Mouse (Mus musculus) yolk sac, embryonic 10.5 days (tissue): ENCODE data around the gene Sumo1.
"Not testable (repeated sequence)": the region's sequence is repeated elsewhere in the genome, so short reads cannot be mapped to it uniquely, and the experiment has no call there.

Source experiments
- DNase-seq: peaks from one replicate; pipeline ENCODE4 v3.0.0-alpha.2; 2017; ENCODE audit warnings: low spot score

The Sumo1 gene

GRCm38 (mm10) chr1:59670641-59671168 lies at the start of gene Sumo1:
Gene Sumo1, minus strand, starts transcription at chr1:59670834.
- DNase-seq = peak; percentile 91

GRCm38 (mm10) chr1:59719900-59720299 lies 49.3 kb upstream of the Sumo1 start:
- DNase-seq = no peak

GRCm38 (mm10) chr1:59701766-59702165 lies 31.1 kb upstream of the Sumo1 start:
- DNase-seq = no peak

- no peak for DNase-seq
Observed at GRCm38 (mm10) chr1:59698207-59698606, 27.6 kb upstream of the Sumo1 start.

- DNase-seq = peak; percentile 33
Observed at GRCm38 (mm10) chr1:59697751-59698150, 27.1 kb upstream of the Sumo1 start.

- DNase-seq = no peak
Observed at GRCm38 (mm10) chr1:59690467-59690866, 19.8 kb upstream of the Sumo1 start.

- no peak for DNase-seq
Observed at GRCm38 (mm10) chr1:59687493-59687892, 16.9 kb upstream of the Sumo1 start.

GRCm38 (mm10) chr1:59684819-59685755 lies 14.5 kb upstream of the Sumo1 start, which contains the start of gene Nop58:
Gene Nop58, plus strand, starts transcription at chr1:59684971.
- DNase-seq = peak; percentile 93

- no peak for DNase-seq
Observed at GRCm38 (mm10) chr1:59683926-59684818, 13.5 kb upstream of the Sumo1 start.

GRCm38 (mm10) chr1:59673661-59674060 lies 3.0 kb upstream of the Sumo1 start:
- no peak for DNase-seq

GRCm38 (mm10) chr1:59669962-59670630 lies 538 bp downstream of the Sumo1 start:
- DNase-seq = peak; percentile 53

- DNase-seq = no peak
Observed at GRCm38 (mm10) chr1:59668871-59669270, 1.8 kb downstream of the Sumo1 start.

GRCm38 (mm10) chr1:59663456-59664135 lies 7.0 kb downstream of the Sumo1 start:
- no peak for DNase-seq

GRCm38 (mm10) chr1:59656244-59657171 lies 14.1 kb downstream of the Sumo1 start:
- DNase-seq = no peak

- no peak for DNase-seq
Observed at GRCm38 (mm10) chr1:59653243-59653911, 17.3 kb downstream of the Sumo1 start.

- DNase-seq = no peak
Observed at GRCm38 (mm10) chr1:59651201-59651819, 19.3 kb downstream of the Sumo1 start.

GRCm38 (mm10) chr1:59646502-59646901 lies 24.1 kb downstream of the Sumo1 start:
- DNase-seq = not testable (repeated sequence)

GRCm38 (mm10) chr1:59642488-59642887 lies 28.1 kb downstream of the Sumo1 start:
- DNase-seq = no peak

GRCm38 (mm10) chr1:59638371-59638770 lies 32.3 kb downstream of the Sumo1 start:
- DNase-seq = no peak
